Mouse (Mus musculus) midbrain, embryonic 16.5 days (tissue): ENCODE results near the gene Ptk6. TPM values are rescaled to one million over a fixed set of nuclear protein-coding genes. Genes with fewer than 3 reads are reported as not detected.
A peak's percentile ranks its signal among the peaks of the same experiment; 100 is the strongest.

Experiments used
- ATAC-seq: fragments of 200-750 bp; cut with Nextera tagmentation; 2 replicates; pipeline ENCODE4 v1.8.0; 2017; ENCODE audit warnings: moderate TSS enrichment
- H3K27ac ChIP-seq: fragments of 300-500 bp; sonication (generic); 2 replicates; pipeline ENCODE4 v1.5.1; 2014; ENCODE audit warnings: mild to moderate bottlenecking, low read length, mixed read lengths
- H3K27me3 ChIP-seq: fragments of 300-500 bp; sonication (generic); 2 replicates; pipeline ENCODE4 v1.6.1; 2014; ENCODE audit warnings: low read depth, low read length, mixed read lengths; ENCODE audit not compliant: control insufficient read depth, insufficient read depth
- H3K36me3 ChIP-seq: fragments of 300-500 bp; sonication (generic); 2 replicates; pipeline ENCODE4 v1.6.1; 2014; ENCODE audit warnings: mild to moderate bottlenecking, low read length, moderate library complexity, mixed read lengths; ENCODE audit not compliant: control insufficient read depth, insufficient read depth
- H3K4me1 ChIP-seq: fragments of 300-500 bp; sonication (generic); 2 replicates; pipeline ENCODE4 v1.6.1; 2014; ENCODE audit warnings: mild to moderate bottlenecking, low read length, mixed read lengths; ENCODE audit not compliant: control insufficient read depth, insufficient read depth
- H3K4me2 ChIP-seq: fragments of 300-500 bp; sonication (generic); 2 replicates; pipeline ENCODE4 v1.6.1; 2014; ENCODE audit warnings: mild to moderate bottlenecking, low read length, mixed read lengths
- H3K4me3 ChIP-seq: fragments of 300-500 bp; sonication (generic); 2 replicates; pipeline ENCODE4 v1.5.1; 2014; ENCODE audit warnings: low read depth, mild to moderate bottlenecking, low read length, moderate library complexity, mixed read lengths
- H3K9ac ChIP-seq: fragments of 300-500 bp; sonication (generic); 2 replicates; pipeline ENCODE4 v1.6.1; 2014; ENCODE audit warnings: low read depth, low read length, mixed read lengths
- H3K9me3 ChIP-seq: fragments of 300-500 bp; sonication (generic); replicated peaks from 2 replicates; pipeline ENCODE4 v1.6.1; 2014; ENCODE audit warnings: mild to moderate bottlenecking, low read length, mixed read lengths; ENCODE audit not compliant: control insufficient read depth, poor library complexity, severe bottlenecking
- WGBS: fragments of 180-500 bp; shearing (Covaris S2); extraction: QIAGEN DNeasy Blood & Tissue Kit; methylation state at CpG from one replicate; pipeline ENCODE4 v1.1.7; 2014; 5-methylcytosine and 5-hydroxymethylcytosine counted together
- polyA plus RNA-seq: library from polyadenylated mRNA; unstranded; fragments of >200 nt; fragmentation: Nextera tagmentation; extraction: Ambion mirVana; gene quantifications from 2 replicates; pipeline ENCODE4 v1.2.1, GENCODE M21; 2015

Gene Ptk6
- polyA plus RNA-seq, 1 experiment from 2014 or later: not detected

DNA sequence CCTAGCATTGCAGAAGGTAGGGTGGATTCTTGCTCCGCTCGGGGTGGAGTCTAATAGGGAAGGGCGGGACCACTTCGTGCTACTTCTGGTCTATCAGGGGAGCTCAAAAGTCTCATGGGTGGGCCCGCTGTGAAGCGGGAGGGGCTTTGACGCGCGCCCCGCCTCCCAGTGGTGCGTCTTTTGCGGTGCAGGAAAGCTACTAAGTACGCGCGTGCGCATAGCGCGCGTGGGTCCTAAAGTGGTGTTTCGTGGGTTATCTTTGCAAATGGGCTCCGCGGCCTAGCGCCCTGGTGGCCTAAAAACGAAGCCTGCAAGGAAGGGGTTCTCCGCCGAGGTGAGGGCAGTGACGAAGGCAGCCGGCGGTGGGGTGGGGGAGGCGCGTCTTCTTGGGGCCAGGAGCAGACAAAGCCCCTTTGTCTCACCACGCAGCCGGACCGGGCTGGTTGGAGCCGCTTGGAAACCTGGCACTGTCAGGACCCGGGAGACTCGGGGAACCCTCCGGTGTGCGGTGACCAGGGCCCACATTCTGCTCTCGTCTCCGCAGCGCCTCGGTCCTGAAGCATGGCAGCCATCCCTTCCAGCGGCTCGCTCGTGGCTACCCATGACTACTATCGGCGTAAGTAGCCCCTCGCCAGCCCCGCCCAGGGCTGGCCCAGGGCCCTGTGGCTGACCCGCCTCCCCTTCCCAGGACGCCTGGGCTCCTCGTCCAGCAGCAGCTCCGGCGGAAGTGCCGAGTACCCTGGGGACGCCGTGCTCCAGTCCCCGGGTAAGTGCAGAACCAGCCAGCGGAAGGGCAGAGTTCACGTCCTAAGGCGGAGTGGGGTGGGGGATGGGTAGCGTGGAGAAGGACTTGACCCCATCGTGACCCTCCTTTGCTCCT is 15.2 kb downstream of the Ptk6 start, which contains the start of gene Ppdpf:
Gene Ppdpf, plus strand, starts transcription at position 127 of the 880 bp plus-strand sequence.
- H3K4me3 ChIP-seq: peak within 1 kb of the TSS; percentile 79
- H3K4me2 ChIP-seq: peak within 1 kb of the TSS; percentile 63
- H3K9ac ChIP-seq: peak within 1 kb of the TSS; percentile 96
- no peaks in the 10 kb centered on the region for H3K9me3 ChIP-seq
- H3K27me3 ChIP-seq: no peaks in the 10 kb centered on the region
- no peaks in the 10 kb centered on the region for H3K36me3 ChIP-seq
- peak within 1 kb of the TSS; percentile 96 for H3K27ac ChIP-seq
- ATAC-seq: peak; percentile 92
- under 1% methylated on average over 64 of the region's 64 CpGs for WGBS
- H3K4me1 ChIP-seq: peaks cover 10% of the 10 kb centered on the region

DNA sequence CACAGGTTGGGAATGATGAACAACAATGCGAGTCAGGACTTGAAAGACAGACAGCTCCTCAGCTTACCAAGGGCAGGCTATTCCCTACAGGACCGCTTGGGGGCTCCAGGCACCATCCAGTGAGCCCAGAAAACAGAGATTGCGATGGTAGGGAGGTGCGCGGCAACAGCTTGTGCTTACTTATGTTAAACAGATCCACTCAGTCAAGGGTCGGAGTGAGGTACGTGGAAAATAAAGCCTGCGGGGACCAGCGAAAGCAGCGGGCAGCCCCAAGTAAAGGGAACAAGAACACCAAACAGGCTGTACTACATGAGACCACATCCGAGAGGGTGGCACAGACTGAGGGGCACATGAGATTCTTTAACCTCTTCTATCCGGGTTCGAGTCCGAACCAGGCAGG is 16.0 kb downstream of the Ptk6 start:
- peaks cover 10% of the 10 kb centered on the region for H3K4me1 ChIP-seq
- WGBS: 0% methylated on average over 14 of the region's 14 CpGs

DNA sequence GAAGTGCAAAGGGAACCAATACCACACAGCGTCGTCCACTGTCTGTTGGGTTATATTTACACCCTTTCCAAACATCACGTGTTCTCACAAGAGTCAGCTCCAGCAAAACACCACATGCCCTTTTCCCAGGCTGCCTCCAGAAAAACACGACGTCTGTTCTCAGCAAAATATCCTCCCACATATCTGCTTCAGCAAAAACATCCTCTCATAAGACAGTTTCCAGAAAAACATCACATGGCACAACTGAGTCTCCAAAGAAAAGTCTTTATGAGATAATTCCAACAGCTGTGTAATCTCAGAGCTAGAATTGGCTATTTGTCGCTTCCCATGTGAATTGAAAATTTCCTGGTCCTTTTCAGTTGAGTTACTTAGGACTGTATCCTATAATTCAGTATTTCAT is 21.7 kb downstream of the Ptk6 start:
- Histone ChIP-seq H3K9me3 (no peaks in the 10 kb centered on the region), H3K27ac (no peak overlapping the region), H3K36me3 (no peaks in the 10 kb centered on the region), H3K9ac (no peak overlapping the region), H3K27me3 (no peaks in the 10 kb centered on the region), H3K4me1 (no peaks in the 10 kb centered on the region), H3K4me2 (no peak overlapping the region), H3K4me3 (no peak overlapping the region)
- 86% methylated on average over 6 of the region's 6 CpGs for WGBS
- no peak for ATAC-seq

More for the DNA sequence above, 16.0 kb downstream of the Ptk6 start:
- peak overlapping the region; percentile 96 for H3K27ac ChIP-seq
- H3K4me3 ChIP-seq: peak overlapping the region; percentile 79
- H3K9ac ChIP-seq: peak overlapping the region; percentile 96
- H3K27me3 ChIP-seq: no peaks in the 10 kb centered on the region
- H3K9me3 ChIP-seq: no peaks in the 10 kb centered on the region
- no peaks in the 10 kb centered on the region for H3K36me3 ChIP-seq
- peak; percentile 90 for ATAC-seq
- H3K4me2 ChIP-seq: peak overlapping the region; percentile 63

DNA sequence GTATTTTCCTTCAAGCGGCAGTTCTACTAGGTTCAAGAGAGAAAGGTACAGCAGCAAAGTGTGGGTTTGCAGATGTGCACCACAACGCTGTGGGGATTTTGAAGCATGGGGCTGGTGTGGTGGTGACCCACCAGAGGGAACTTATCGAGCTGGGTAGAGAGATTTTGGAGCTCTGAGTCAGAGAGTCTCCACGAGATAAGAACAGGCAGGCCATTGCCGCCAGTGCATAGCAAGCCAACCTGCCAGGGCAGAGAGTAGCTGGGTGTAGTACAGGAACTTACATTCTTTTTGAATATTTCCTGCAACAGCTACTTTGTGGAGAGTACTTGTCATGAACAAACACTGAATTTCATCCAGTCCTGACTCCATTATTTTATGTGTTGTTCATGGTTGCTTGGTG is 24.1 kb downstream of the Ptk6 start:
- H3K4me3 ChIP-seq: no peak overlapping the region
- H3K27ac ChIP-seq: no peak overlapping the region
- no peaks in the 10 kb centered on the region for H3K4me1 ChIP-seq
- H3K36me3 ChIP-seq: no peaks in the 10 kb centered on the region
- H3K27me3 ChIP-seq: no peaks in the 10 kb centered on the region
- ATAC-seq: no peak
- H3K9me3 ChIP-seq: no peaks in the 10 kb centered on the region
- no peak overlapping the region for H3K9ac ChIP-seq
- 86% methylated on average over 5 of the region's 5 CpGs for WGBS
- no peak overlapping the region for H3K4me2 ChIP-seq

DNA sequence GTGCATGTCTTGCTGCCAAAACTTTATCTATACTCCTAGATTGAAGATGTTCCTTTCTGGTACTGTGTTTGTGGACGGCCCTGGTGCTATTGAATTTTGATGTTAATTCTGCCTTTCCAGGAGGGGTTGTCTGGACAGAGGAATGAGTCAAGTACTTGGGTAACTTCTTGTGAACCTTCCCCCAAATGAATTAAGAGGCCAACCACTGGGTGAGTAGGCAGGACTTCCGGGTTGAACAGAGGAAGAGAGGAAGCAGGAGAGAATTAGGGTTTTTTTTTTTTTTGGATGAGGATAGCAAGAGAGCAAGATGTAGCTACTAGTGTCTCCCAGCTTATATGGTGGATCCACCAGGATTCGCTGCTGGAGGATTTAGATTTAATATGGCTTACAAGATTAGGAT is 24.6 kb downstream of the Ptk6 start:
- H3K4me1 ChIP-seq: no peaks in the 10 kb centered on the region
- 78% methylated on average over 3 of the region's 3 CpGs for WGBS
- H3K27ac ChIP-seq: no peak overlapping the region
- no peaks in the 10 kb centered on the region for H3K36me3 ChIP-seq
- H3K4me3 ChIP-seq: no peak overlapping the region
- H3K27me3 ChIP-seq: no peaks in the 10 kb centered on the region
- H3K9me3 ChIP-seq: no peaks in the 10 kb centered on the region
- ATAC-seq: no peak
- no peak overlapping the region for H3K9ac ChIP-seq
- no peak overlapping the region for H3K4me2 ChIP-seq

DNA sequence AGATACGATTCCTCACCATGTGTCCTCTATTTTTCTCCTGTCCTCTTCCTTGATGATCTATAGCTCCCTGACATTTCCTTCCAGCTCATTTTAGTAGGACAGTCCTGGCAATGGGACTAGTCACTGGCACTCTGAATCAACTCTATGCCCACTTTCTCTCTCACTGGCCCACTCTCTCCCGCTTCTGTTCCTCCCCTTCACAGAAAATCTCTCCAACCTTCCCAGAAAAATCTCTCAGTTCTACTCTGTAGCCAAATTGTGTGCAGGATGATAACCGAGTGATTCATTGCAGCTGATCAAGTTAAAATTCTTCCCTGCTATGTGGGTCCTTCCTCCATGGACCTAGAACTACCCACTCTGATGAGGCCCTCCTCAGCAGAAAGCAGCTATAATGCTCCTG is 27.9 kb downstream of the Ptk6 start:
- Histone ChIP-seq H3K27me3 (no peaks in the 10 kb centered on the region), H3K9me3 (no peaks in the 10 kb centered on the region), H3K36me3 (no peaks in the 10 kb centered on the region), H3K4me1 (no peaks in the 10 kb centered on the region), H3K9ac (no peak overlapping the region), H3K4me2 (no peak overlapping the region), H3K4me3 (no peak overlapping the region), H3K27ac (no peak overlapping the region)
- no peak for ATAC-seq
- 92% methylated on average over 3 of the region's 3 CpGs for WGBS

DNA sequence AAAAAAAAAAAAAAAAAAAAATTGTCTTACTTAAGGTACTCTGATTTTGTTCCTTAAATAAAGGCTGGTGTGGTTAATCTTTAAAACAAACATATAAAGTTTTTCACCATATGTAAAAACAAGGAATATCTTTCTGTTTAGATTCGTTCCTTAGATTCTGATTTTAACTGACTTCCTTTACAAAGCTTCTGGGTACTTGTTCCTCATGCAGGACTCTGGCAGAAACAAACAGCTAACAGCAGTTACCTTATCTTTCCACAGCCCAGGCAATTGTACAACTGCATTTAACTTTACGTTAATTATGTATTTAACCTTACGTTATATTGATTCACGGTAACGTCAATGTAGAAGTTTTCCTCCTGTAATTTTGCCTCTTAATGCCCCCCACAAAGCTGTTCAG is 36.1 kb downstream of the Ptk6 start:
- no peak for ATAC-seq

DNA sequence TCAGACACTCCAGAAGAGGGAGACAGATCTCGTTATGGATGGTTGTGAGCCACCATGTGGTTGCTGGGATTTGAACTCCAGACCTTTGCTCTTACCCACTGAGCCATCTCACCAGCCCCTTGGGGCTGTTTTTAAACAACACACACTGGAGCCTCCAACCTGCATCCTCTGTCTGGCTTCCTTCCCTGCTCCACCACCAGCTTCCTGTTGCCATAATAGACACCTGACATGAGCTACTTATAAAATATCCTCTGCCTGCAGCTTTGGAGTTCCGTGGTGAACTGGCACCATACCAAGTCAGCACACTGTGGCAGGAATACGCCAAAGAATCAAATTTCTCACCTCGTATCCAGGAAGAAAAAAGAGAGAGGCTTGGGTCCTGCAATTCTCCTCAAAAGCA is 41.8 kb downstream of the Ptk6 start:
- Histone ChIP-seq H3K9me3 (no peaks in the 10 kb centered on the region), H3K4me3 (no peak overlapping the region), H3K36me3 (no peaks in the 10 kb centered on the region), H3K4me1 (peaks cover 30% of the 10 kb centered on the region), H3K4me2 (no peak overlapping the region), H3K27ac (no peak overlapping the region), H3K9ac (no peak overlapping the region), H3K27me3 (no peaks in the 10 kb centered on the region)
- ATAC-seq: no peak
- WGBS: 73% methylated on average over 4 of the region's 4 CpGs

More for the DNA sequence above, 36.1 kb downstream of the Ptk6 start:
- Histone ChIP-seq H3K9ac (no peak overlapping the region), H3K4me3 (no peak overlapping the region), H3K4me2 (no peak overlapping the region), H3K27ac (no peak overlapping the region), H3K9me3 (no peaks in the 10 kb centered on the region), H3K27me3 (no peaks in the 10 kb centered on the region), H3K4me1 (no peaks in the 10 kb centered on the region), H3K36me3 (no peaks in the 10 kb centered on the region)
- 85% methylated on average over 5 of the region's 5 CpGs for WGBS

DNA sequence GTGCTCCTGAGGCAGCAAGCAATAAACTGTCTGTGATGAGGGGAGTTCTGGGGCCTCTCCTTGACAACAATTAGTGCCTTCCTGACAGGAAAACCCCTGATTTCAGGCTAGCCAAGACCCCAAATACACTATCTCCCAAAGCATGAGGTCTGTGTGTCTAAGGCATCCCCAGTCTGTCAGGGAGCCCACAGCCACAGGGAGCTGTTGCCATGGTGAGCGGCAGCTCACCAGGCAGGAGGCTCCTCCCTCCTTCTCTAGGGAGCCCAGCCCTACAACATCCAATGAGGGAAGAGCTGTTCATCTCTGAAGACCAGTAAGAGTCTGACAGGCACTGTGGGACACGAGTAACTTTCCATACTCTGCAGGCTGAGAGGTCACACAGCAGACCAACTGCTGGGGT is 42.8 kb downstream of the Ptk6 start:
- Histone ChIP-seq H3K9me3 (no peaks in the 10 kb centered on the region), H3K9ac (peak overlapping the region; percentile 23), H3K27ac (peak overlapping the region; percentile 84), H3K27me3 (no peaks in the 10 kb centered on the region), H3K4me3 (no peak overlapping the region), H3K4me2 (peak overlapping the region; percentile 36), H3K36me3 (no peaks in the 10 kb centered on the region), H3K4me1 (peaks cover 41% of the 10 kb centered on the region)
- 0% methylated on average over 2 of the region's 2 CpGs for WGBS
- ATAC-seq: peak; percentile 81
